Mouse (Mus musculus) neural tube, embryonic 15.5 days (tissue): ENCODE measurements around the gene Mms19. TPM values are rescaled to one million over a fixed set of nuclear protein-coding genes. Genes with fewer than 3 reads are reported as not detected.
A peak's percentile ranks its signal among the peaks of the same experiment; 100 is the strongest.
"Not testable (repeated sequence)": the region's sequence is repeated elsewhere in the genome, so short reads cannot be mapped to it uniquely, and the experiment has no call there.

Experiments used
- ATAC-seq: fragments of 200-750 bp; cut with Nextera tagmentation; 2 replicates; pipeline ENCODE4 v1.8.0; 2017; ENCODE audit warnings: mild to moderate bottlenecking, moderate TSS enrichment, moderate library complexity; ENCODE audit not compliant: low FRiP score
- H3K27ac ChIP-seq: fragments of 300-500 bp; sonication (generic); replicated peaks from 2 replicates; pipeline ENCODE4 v1.5.1; 2015; ENCODE audit warnings: mild to moderate bottlenecking, inconsistent platforms
- H3K27me3 ChIP-seq: fragments of 300-500 bp; sonication (generic); replicated peaks from 2 replicates; pipeline ENCODE4 v1.6.1; 2015; ENCODE audit warnings: inconsistent platforms
- H3K36me3 ChIP-seq: fragments of 300-500 bp; sonication (generic); 2 replicates; pipeline ENCODE4 v1.6.1; 2015; ENCODE audit warnings: inconsistent platforms
- H3K4me1 ChIP-seq: fragments of 300-500 bp; sonication (generic); 2 replicates; pipeline ENCODE4 v1.6.1; 2015; ENCODE audit warnings: inconsistent platforms
- H3K4me2 ChIP-seq: fragments of 300-500 bp; sonication (generic); 2 replicates; pipeline ENCODE4 v1.6.1; 2015; ENCODE audit warnings: inconsistent platforms, mild to moderate bottlenecking, moderate library complexity
- H3K4me3 ChIP-seq: fragments of 300-500 bp; sonication (generic); replicated peaks from 2 replicates; pipeline ENCODE4 v1.5.1; 2015; ENCODE audit warnings: mild to moderate bottlenecking, inconsistent platforms
- H3K9ac ChIP-seq: fragments of 300-500 bp; sonication (generic); replicated peaks from 2 replicates; pipeline ENCODE4 v1.6.1; 2015; ENCODE audit warnings: mild to moderate bottlenecking, inconsistent platforms
- H3K9me3 ChIP-seq: fragments of 300-500 bp; sonication (generic); replicated peaks from 2 replicates; pipeline ENCODE4 v1.6.1; 2016; ENCODE audit warnings: inconsistent platforms
- WGBS: fragments of 180-500 bp; shearing (Covaris S2); methylation state at CpG from one replicate; pipeline ENCODE4 v1.1.7; 2015; ENCODE audit warnings: mixed read lengths; 5-methylcytosine and 5-hydroxymethylcytosine counted together
- polyA plus RNA-seq: library from polyadenylated mRNA; unstranded; fragments of >200 nt; fragmentation: Nextera tagmentation; extraction: Ambion mirVana; gene quantifications from 2 replicates; pipeline ENCODE4 v1.2.1, GENCODE M21; 2015

The Mms19 gene
- polyA plus RNA-seq, 1 experiment from 2014 or later, result 31.0 TPM

- Histone ChIP-seq H3K36me3 (peaks cover 58% of the 10 kb centered on the region), H3K4me3 (no peak overlapping the region), H3K27ac (no peak overlapping the region), H3K9ac (no peak overlapping the region), H3K4me1 (peaks cover 8% of the 10 kb centered on the region), H3K27me3 (no peaks in the 10 kb centered on the region), H3K4me2 (no peak overlapping the region), H3K9me3 (no peaks in the 10 kb centered on the region)
- ATAC-seq, result no peak
- WGBS, result 80% methylated on average over 4 of the region's 4 CpGs
Observed at GRCm38 (mm10) chr19:41919471-41919870, 61.5 kb downstream of the Mms19 start.

GRCm38 (mm10) chr19:41916853-41917252 lies 64.1 kb downstream of the Mms19 start:
- H3K36me3 ChIP-seq, result peaks cover 42% of the 10 kb centered on the region
- no peak overlapping the region for H3K4me2 ChIP-seq
- H3K27ac ChIP-seq, result no peak overlapping the region
- no peaks in the 10 kb centered on the region for H3K27me3 ChIP-seq
- no peaks in the 10 kb centered on the region for H3K9me3 ChIP-seq
- H3K4me3 ChIP-seq, result no peak overlapping the region
- no peak overlapping the region for H3K9ac ChIP-seq
- H3K4me1 ChIP-seq, result peaks cover 29% of the 10 kb centered on the region
- ATAC-seq, result no peak
- WGBS, result 87% methylated on average over 4 of the region's 4 CpGs

GRCm38 (mm10) chr19:41915294-41915693 lies 65.7 kb downstream of the Mms19 start:
- no peak for ATAC-seq
- 86% methylated on average over 3 of the region's 3 CpGs for WGBS
- no peaks in the 10 kb centered on the region for H3K27me3 ChIP-seq
- H3K27ac ChIP-seq, result no peak overlapping the region
- H3K36me3 ChIP-seq, result peaks cover 39% of the 10 kb centered on the region
- peaks cover 29% of the 10 kb centered on the region for H3K4me1 ChIP-seq
- H3K9ac ChIP-seq, result no peak overlapping the region
- no peaks in the 10 kb centered on the region for H3K9me3 ChIP-seq
- no peak overlapping the region for H3K4me3 ChIP-seq
- H3K4me2 ChIP-seq, result no peak overlapping the region

- H3K4me2 ChIP-seq, result peak overlapping the region; percentile 92; the same call in 1 of the 2 replicates
- not testable (repeated sequence) for ATAC-seq, H3K4me3 ChIP-seq
Observed at GRCm38 (mm10) chr19:41914592-41914882, 66.4 kb downstream of the Mms19 start.

GRCm38 (mm10) chr19:41913774-41914591 lies 67.0 kb downstream of the Mms19 start:
- H3K4me3 ChIP-seq, result peak overlapping the region; percentile 74
- H3K4me2 ChIP-seq, result peak overlapping the region; percentile 92
- 43% methylated on average over 6 of the region's 6 CpGs for WGBS
- no peak overlapping the region for H3K27ac ChIP-seq
- peaks cover 28% of the 10 kb centered on the region for H3K36me3 ChIP-seq
- no peak for ATAC-seq
- H3K9me3 ChIP-seq, result no peaks in the 10 kb centered on the region
- H3K27me3 ChIP-seq, result no peaks in the 10 kb centered on the region
- peak overlapping the region; percentile 87; the same call in 1 of the 2 replicates for H3K9ac ChIP-seq
- H3K4me1 ChIP-seq, result peaks cover 29% of the 10 kb centered on the region

More at GRCm38 (mm10) chr19:41914592-41914882, 66.4 kb downstream of the Mms19 start:
- not testable (repeated sequence) for H3K27ac ChIP-seq, H3K27me3 ChIP-seq, H3K9me3 ChIP-seq, H3K9ac ChIP-seq
- Histone ChIP-seq H3K36me3 (peaks cover 34% of the 10 kb centered on the region), H3K4me1 (peaks cover 29% of the 10 kb centered on the region)

- ATAC-seq, result peak; percentile 79
- Histone ChIP-seq H3K27me3 (no peaks in the 10 kb centered on the region), H3K4me3 (peak overlapping the region; percentile 74), H3K27ac (peak overlapping the region; percentile 90), H3K9me3 (no peaks in the 10 kb centered on the region), H3K4me1 (peaks cover 29% of the 10 kb centered on the region), H3K36me3 (peaks cover 22% of the 10 kb centered on the region), H3K9ac (peak overlapping the region; percentile 87), H3K4me2 (peak overlapping the region; percentile 92)
- WGBS, result under 1% methylated on average over 52 of the region's 53 CpGs
Observed at GRCm38 (mm10) chr19:41912121-41913080, 68.6 kb downstream of the Mms19 start.

GRCm38 (mm10) chr19:41911178-41912073 lies 69.5 kb downstream of the Mms19 start, which contains the start of gene Pgam1:
Pgam1 (plus strand) TSS chr19:41911923.
- Histone ChIP-seq H3K4me2 (peak within 1 kb of the TSS; percentile 92), H3K4me1 (peaks cover 29% of the 10 kb centered on the region), H3K27ac (peak within 1 kb of the TSS; percentile 90), H3K9me3 (no peaks in the 10 kb centered on the region), H3K36me3 (peaks cover 13% of the 10 kb centered on the region), H3K9ac (peak within 1 kb of the TSS; percentile 87), H3K27me3 (no peaks in the 10 kb centered on the region), H3K4me3 (peak within 1 kb of the TSS; percentile 74)
- peak; percentile 93 for ATAC-seq
- WGBS, result 5% methylated on average over 52 of the region's 54 CpGs

- Histone ChIP-seq H3K4me1 (peaks cover 29% of the 10 kb centered on the region), H3K27ac (no peak overlapping the region), H3K4me2 (no peak overlapping the region), H3K9me3 (no peaks in the 10 kb centered on the region), H3K27me3 (no peaks in the 10 kb centered on the region), H3K9ac (no peak overlapping the region), H3K4me3 (no peak overlapping the region), H3K36me3 (0 out of 2 replicates have a peak, but pooled peaks cover 4% of the 10 kb centered on the region)
- ATAC-seq, result no peak
- WGBS, result 82% methylated on average over 2 of the region's 2 CpGs
Observed at GRCm38 (mm10) chr19:41910396-41910795, 70.6 kb downstream of the Mms19 start.

- no peaks in the 10 kb centered on the region for H3K27me3 ChIP-seq
- no peak for ATAC-seq
- no peak overlapping the region for H3K27ac ChIP-seq
- no peak overlapping the region for H3K4me2 ChIP-seq
- H3K9ac ChIP-seq, result no peak overlapping the region
- H3K4me1 ChIP-seq, result peaks cover 14% of the 10 kb centered on the region
- no peak overlapping the region for H3K4me3 ChIP-seq
- WGBS, result 84% methylated on average over 3 of the region's 3 CpGs
- H3K9me3 ChIP-seq, result no peaks in the 10 kb centered on the region
- 0 out of 2 replicates have a peak, but pooled peaks cover 2% of the 10 kb centered on the region for H3K36me3 ChIP-seq
Observed at GRCm38 (mm10) chr19:41908736-41909135, 72.2 kb downstream of the Mms19 start.

GRCm38 (mm10) chr19:41907079-41907760 lies 73.7 kb downstream of the Mms19 start:
- no peak overlapping the region for H3K9ac ChIP-seq
- H3K9me3 ChIP-seq, result no peaks in the 10 kb centered on the region
- no peaks in the 10 kb centered on the region for H3K27me3 ChIP-seq
- no peak overlapping the region for H3K4me2 ChIP-seq
- no peaks in the 10 kb centered on the region for H3K4me1 ChIP-seq
- WGBS, result 53% methylated on average over 8 of the region's 8 CpGs
- H3K4me3 ChIP-seq, result no peak overlapping the region
- no peaks in the 10 kb centered on the region for H3K36me3 ChIP-seq
- ATAC-seq, result no peak
- H3K27ac ChIP-seq, result no peak overlapping the region
